Mouse (Mus musculus) left cerebral cortex, postnatal 25 days (tissue): ENCODE results near the gene Cables2. TPM values are rescaled to one million over a fixed set of nuclear protein-coding genes. Genes with fewer than 3 reads are reported as not detected.
"Not testable (repeated sequence)": the region's sequence is repeated elsewhere in the genome, so short reads cannot be mapped to it uniquely, and the experiment has no call there.

Source experiments
- DNase-seq, 2 experiments: peaks; one replicate each; pipeline ENCODE4 v3.0.0; 2022; ENCODE audit warnings: low spot score in 2 of 2, mixed read lengths in 1 of 2
- intact Hi-C: fragments of 180-260 bp; cut with DNase I; formaldehyde crosslinking; loops from one replicate; pipeline ENCODE4 v1.15.1; 2025
- total RNA-seq, 2 experiments: library from RNA; stranded (reverse); gene quantifications; 2 replicates each; pipeline ENCODE4 v1.2.3; 2021

Gene Cables2
- total RNA-seq, 2 experiments from 2014 or later: 23.9 to 30.4 TPM

- intact Hi-C loops: no loop called here
These were observed 15.7 kb upstream of the Cables2 start for GRCm38 (mm10) chr2:180288966-180289365.

GRCm38 (mm10) chr2:180279321-180279720, 6.0 kb upstream of the Cables2 start:
- DNase-seq: no peak
- intact Hi-C loops: loop anchor here (10.0 kb wide), 1 partner anchor 495 kb away; the partner anchor contains the start of gene Bhlhe23

More at GRCm38 (mm10) chr2:180288966-180289365, 15.7 kb upstream of the Cables2 start:
- no peak for DNase-seq

- intact Hi-C loops: loop anchor here (10.0 kb wide), 1 partner anchor 497 kb away; the partner anchor contains the start of gene Bhlhe23
- DNase-seq: no peak
These were observed 4.6 kb upstream of the Cables2 start for GRCm38 (mm10) chr2:180277773-180278320.

GRCm38 (mm10) chr2:180276851-180277259, 3.6 kb upstream of the Cables2 start:
- no peak for DNase-seq

GRCm38 (mm10) chr2:180276385-180276784, 3.1 kb upstream of the Cables2 start:
- intact Hi-C loops: loop anchor here (10.0 kb wide), 1 partner anchor 498 kb away; the partner anchor contains the start of gene Bhlhe23

More at GRCm38 (mm10) chr2:180276851-180277259, 3.6 kb upstream of the Cables2 start:
- intact Hi-C loops: loop anchor here (10.0 kb wide), 1 partner anchor 498 kb away; the partner anchor contains the start of gene Bhlhe23

GRCm38 (mm10) chr2:180275836-180276235, 2.5 kb upstream of the Cables2 start:
- DNase-seq: peak; percentile 75
- intact Hi-C loops: loop anchor here (1.0 to 10.0 kb wide), 4 partner anchors 71 to 499 kb away; partner anchors contain the start of gene Bhlhe23

More at GRCm38 (mm10) chr2:180276385-180276784, 3.1 kb upstream of the Cables2 start:
- DNase-seq: no peak

- no peak for DNase-seq
- intact Hi-C loops: loop anchor here (2.0 to 10.0 kb wide), 2 partner anchors 304 to 500 kb away; partner anchors contain the start of gene Bhlhe23
These were observed 1.2 kb upstream of the Cables2 start for GRCm38 (mm10) chr2:180274523-180274922.

GRCm38 (mm10) chr2:180272884-180273321, 393 bp downstream of the Cables2 start:
- peak in 1 of 2 experiments; percentile 45 for DNase-seq
- intact Hi-C loops: loop anchor here (10.0 kb wide), 1 partner anchor 502 kb away; the partner anchor contains the start of gene Bhlhe23

GRCm38 (mm10) chr2:180271804-180272395, 1.4 kb downstream of the Cables2 start:
- DNase-seq: no peak
- intact Hi-C loops: loop anchor here (10.0 kb wide), 1 partner anchor 503 kb away; the partner anchor contains the start of gene Bhlhe23

- intact Hi-C loops: loop anchor here (10.0 kb wide), 1 partner anchor 504 kb away; the partner anchor contains the start of gene Bhlhe23
- DNase-seq: no peak
These were observed 2.6 kb downstream of the Cables2 start for GRCm38 (mm10) chr2:180270537-180271255.

- DNase-seq: no peak
- intact Hi-C loops: no loop called here
These were observed 4.0 kb downstream of the Cables2 start for GRCm38 (mm10) chr2:180269329-180269728.

- no peak for DNase-seq
- intact Hi-C loops: no loop called here
These were observed 5.3 kb downstream of the Cables2 start for GRCm38 (mm10) chr2:180267955-180268354.

- DNase-seq: no peak
- intact Hi-C loops: no loop called here
These were observed 10.4 kb downstream of the Cables2 start for GRCm38 (mm10) chr2:180262891-180263290.

- no peak for DNase-seq
- intact Hi-C loops: no loop called here
These were observed 10.9 kb downstream of the Cables2 start for GRCm38 (mm10) chr2:180262441-180262840.

- intact Hi-C loops: no loop called here
- no peak for DNase-seq
These were observed 11.4 kb downstream of the Cables2 start for GRCm38 (mm10) chr2:180261901-180262300.

GRCm38 (mm10) chr2:180260610-180261480, 12.5 kb downstream of the Cables2 start:
- intact Hi-C loops: no loop called here

GRCm38 (mm10) chr2:180259826-180260609, 13.3 kb downstream of the Cables2 start:
- DNase-seq: not testable (repeated sequence)
- intact Hi-C loops: loop anchor here (10.0 kb wide), 2 partner anchors 185 to 345 kb away; partner anchors contain the start of gene Mtg2

More at GRCm38 (mm10) chr2:180260610-180261480, 12.5 kb downstream of the Cables2 start:
- DNase-seq: no peak

GRCm38 (mm10) chr2:180258951-180259484, 14.3 kb downstream of the Cables2 start:
- intact Hi-C loops: loop anchor here (10.0 kb wide), 2 partner anchors 184 to 344 kb away; partner anchors contain the start of gene Mtg2

More at GRCm38 (mm10) chr2:180258951-180259484, 14.3 kb downstream of the Cables2 start:
- not testable (repeated sequence) for DNase-seq
